Mouse (Mus musculus): ENCODE measurements at regions not wholly inside any gene's neighbourhood (a gene's known extent, or its start where the extent isn't known, plus 50 kb on each side); places are given as distances from the start of the nearest gene placed in this dataset.

- no peak for DNase-seq
- intact Hi-C loops (cut with DNase I): no loop called here
Observed at GRCm38 (mm10) chr16:87092011-87092410, 262.0 kb upstream of the N6amt1 start.

GRCm38 (mm10) chr16:87089322-87089721 lies 264.7 kb upstream of the N6amt1 start:
- intact Hi-C loops (cut with DNase I): no loop called here
- no peak for DNase-seq

- intact Hi-C loops (cut with DNase I): no loop called here
- DNase-seq: no peak
Observed at GRCm38 (mm10) chr16:87083505-87083904, 270.5 kb upstream of the N6amt1 start.

- intact Hi-C loops (cut with DNase I): no loop called here
- no peak for DNase-seq
Observed at GRCm38 (mm10) chr16:87077385-87077784, 276.6 kb upstream of the N6amt1 start.

- DNase-seq: no peak
- intact Hi-C loops (cut with DNase I): no loop called here
Observed at GRCm38 (mm10) chr16:87069294-87069693, 284.7 kb upstream of the N6amt1 start.

GRCm38 (mm10) chr16:87067981-87068380 lies 286.0 kb upstream of the N6amt1 start:
- DNase-seq: no peak
- intact Hi-C loops (cut with DNase I): no loop called here

- intact Hi-C loops (cut with DNase I): no loop called here
Observed at GRCm38 (mm10) chr16:87067523-87067922, 286.5 kb upstream of the N6amt1 start.

GRCm38 (mm10) chr16:87060473-87060872 lies 293.5 kb upstream of the N6amt1 start:
- DNase-seq: no peak
- intact Hi-C loops (cut with DNase I): no loop called here

More at GRCm38 (mm10) chr16:87067523-87067922, 286.5 kb upstream of the N6amt1 start:
- DNase-seq: no peak

- intact Hi-C loops (cut with DNase I): loop anchor here (5.0 kb wide), 1 partner anchor 197 kb away; no protein-coding TSS in a partner anchor
- no peak for DNase-seq
Observed at GRCm38 (mm10) chr16:87049741-87050383, 304.1 kb upstream of the N6amt1 start.

GRCm38 (mm10) chr16:87044773-87045561 lies 309.0 kb upstream of the N6amt1 start:
- intact Hi-C loops (cut with DNase I): loop anchor here (5.0 kb wide), 1 partner anchor 158 kb away; no protein-coding TSS in a partner anchor
- no peak for DNase-seq

GRCm38 (mm10) chr16:87043689-87044088 lies 310.3 kb upstream of the N6amt1 start:
- no peak for DNase-seq
- intact Hi-C loops (cut with DNase I): loop anchor here (5.0 kb wide), 1 partner anchor 156 kb away; no protein-coding TSS in a partner anchor

GRCm38 (mm10) chr16:87040366-87040765 lies 313.6 kb upstream of the N6amt1 start:
- DNase-seq: no peak
- intact Hi-C loops (cut with DNase I): loop anchor here (5.0 kb wide), 1 partner anchor 153 kb away; no protein-coding TSS in a partner anchor

- intact Hi-C loops (cut with DNase I): loop anchor here (5.0 kb wide), 1 partner anchor 153 kb away; no protein-coding TSS in a partner anchor
- no peak for DNase-seq
Observed at GRCm38 (mm10) chr16:87039861-87040260, 314.1 kb upstream of the N6amt1 start.

- intact Hi-C loops (cut with DNase I): no loop called here
- DNase-seq: no peak
Observed at GRCm38 (mm10) chr16:87037061-87037460, 316.9 kb upstream of the N6amt1 start.

GRCm38 (mm10) chr16:87031836-87032235 lies 322.1 kb upstream of the N6amt1 start:
- no peak for DNase-seq
- intact Hi-C loops (cut with DNase I): no loop called here

GRCm38 (mm10) chr16:87028516-87029145 lies 325.4 kb upstream of the N6amt1 start:
- no peak for DNase-seq
- intact Hi-C loops (cut with DNase I): no loop called here

- intact Hi-C loops (cut with DNase I): no loop called here
- no peak for DNase-seq
Observed at GRCm38 (mm10) chr16:87027621-87028020, 326.4 kb upstream of the N6amt1 start.

GRCm38 (mm10) chr16:87022041-87022440 lies 331.9 kb upstream of the N6amt1 start:
- intact Hi-C loops (cut with DNase I): no loop called here
- DNase-seq: no peak

GRCm38 (mm10) chr16:87017107-87017670 lies 336.8 kb upstream of the N6amt1 start:
- intact Hi-C loops (cut with DNase I): no loop called here
- no peak for DNase-seq

- no peak for DNase-seq
- intact Hi-C loops (cut with DNase I): no loop called here
Observed at GRCm38 (mm10) chr16:87001579-87001978, 352.4 kb upstream of the N6amt1 start.

- DNase-seq: no peak
Observed at GRCm38 (mm10) chr16:87001135-87001534, 352.9 kb upstream of the N6amt1 start.

More at GRCm38 (mm10) chr16:87001135-87001534, 352.9 kb upstream of the N6amt1 start:
- intact Hi-C loops (cut with DNase I): no loop called here
